Mouse (Mus musculus): Measurements from ENCODE around the gene Fyb. TPM values are rescaled to one million over a fixed set of nuclear protein-coding genes. Genes with fewer than 3 reads are reported as not detected.

Fyb gene
- 9.8 and 22.7 TPM in 2 replicates for total RNA-seq (2021)
- long read RNA-seq, partial matches to known transcripts = 1 of 2 reads
- long read RNA-seq, other reads (novel, unspliced or antisense) = 1 of 2 reads

- no peak for DNase-seq
Measured at GRCm38 (mm10) chr15:6522653-6523167, at the start of gene Fyb. TSS of gene Fyb (plus strand) at chr15:6522853.

- DNase-seq = no peak
Measured at GRCm38 (mm10) chr15:6483561-6483960, 39.1 kb upstream of the Fyb start.

- DNase-seq = no peak
Measured at GRCm38 (mm10) chr15:6492386-6492785, 30.3 kb upstream of the Fyb start.

- DNase-seq = no peak
Measured at GRCm38 (mm10) chr15:6498396-6499070, 24.1 kb upstream of the Fyb start.

- no peak for DNase-seq
Measured at GRCm38 (mm10) chr15:6500787-6501186, 21.9 kb upstream of the Fyb start.

- DNase-seq = no peak
Measured at GRCm38 (mm10) chr15:6517525-6517924, 5.1 kb upstream of the Fyb start.

GRCm38 (mm10) chr15:6519417-6520255 lies 3.0 kb upstream of the Fyb start:
- no peak for DNase-seq

GRCm38 (mm10) chr15:6520505-6521155 lies 2.0 kb upstream of the Fyb start:
- DNase-seq = no peak

- DNase-seq = no peak
Measured at GRCm38 (mm10) chr15:6524801-6525200, 2.1 kb downstream of the Fyb start.

- no peak for DNase-seq
Measured at GRCm38 (mm10) chr15:6525386-6525785, 2.7 kb downstream of the Fyb start.

- DNase-seq = no peak
Measured at GRCm38 (mm10) chr15:6533858-6534343, 11.2 kb downstream of the Fyb start.

GRCm38 (mm10) chr15:6534592-6534991 lies 11.9 kb downstream of the Fyb start:
- no peak for DNase-seq

- DNase-seq = peak; percentile 2
Measured at GRCm38 (mm10) chr15:6539639-6540338, 17.1 kb downstream of the Fyb start.

- DNase-seq = no peak
Measured at GRCm38 (mm10) chr15:6548911-6549310, 26.3 kb downstream of the Fyb start.

GRCm38 (mm10) chr15:6551875-6552274 lies 29.2 kb downstream of the Fyb start:
- no peak for DNase-seq

GRCm38 (mm10) chr15:6554742-6555141 lies 32.1 kb downstream of the Fyb start:
- DNase-seq = no peak

GRCm38 (mm10) chr15:6555536-6555935 lies 32.9 kb downstream of the Fyb start:
- DNase-seq = no peak

GRCm38 (mm10) chr15:6556272-6556671 lies 33.6 kb downstream of the Fyb start:
- no peak for DNase-seq

GRCm38 (mm10) chr15:6556911-6557310 lies 34.3 kb downstream of the Fyb start:
- DNase-seq = no peak

GRCm38 (mm10) chr15:6557552-6557951 lies 34.9 kb downstream of the Fyb start:
- no peak for DNase-seq

- no peak for DNase-seq
Measured at GRCm38 (mm10) chr15:6559188-6559587, 36.5 kb downstream of the Fyb start.

- no peak for DNase-seq
Measured at GRCm38 (mm10) chr15:6560696-6561095, 38.0 kb downstream of the Fyb start.

Data from adrenal gland, postnatal 25 days (tissue).